Mouse (Mus musculus): ENCODE results near the gene Tnk2.

GRCm38 (mm10) chr16:32665851-32666665 is 22.4 kb downstream of the Tnk2 start:
- TF ChIP-seq CTCF (IDR thresholded peaks at IDR 0.05; ENCODE audit: insufficient read depth, low read length) = no peak
- no peak for TF ChIP-seq POLR2A (IDR thresholded peaks at IDR 0.05; ENCODE audit: borderline replicate concordance, extremely low read depth, low read depth, low read length)
